Mouse (Mus musculus): ENCODE measurements at regions not wholly inside any gene's neighbourhood (a gene's known extent, or its start where the extent isn't known, plus 50 kb on each side); places are given as distances from the start of the nearest gene placed in this dataset.

DNA sequence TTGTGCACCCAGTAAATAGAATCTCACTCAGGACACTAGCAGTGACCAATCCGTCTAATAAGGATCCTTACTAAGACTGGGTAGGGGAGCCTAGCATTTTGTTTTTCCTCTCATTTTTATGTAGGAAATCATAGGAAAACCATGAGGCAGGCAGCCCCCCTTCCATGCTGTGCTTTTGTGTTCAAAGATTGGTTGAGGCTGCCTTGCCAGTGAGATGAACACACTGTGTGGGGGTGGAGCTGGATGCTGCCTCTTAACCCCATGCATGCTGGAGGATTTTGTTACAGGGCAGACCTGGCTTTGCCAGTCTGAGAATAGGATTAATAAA is 162.8 kb downstream of the Cmpk2 start:
- 10% methylated on average over 1 of the region's 1 CpGs for WGBS

GRCm38 (mm10) chr12:26631111-26631794 is 162.2 kb downstream of the Cmpk2 start:
- H3K9ac ChIP-seq: no peak overlapping the region; the same call in 1 of the 2 replicates
- H3K4me1 ChIP-seq: peaks cover 31% of the 10 kb centered on the region
- ATAC-seq (replicated peaks): peak; percentile 67
- no peak overlapping the region for H3K4me3 ChIP-seq
- H3K27ac ChIP-seq: peak overlapping the region; percentile 90
- H3K27me3 ChIP-seq (replicated peaks): no peaks in the 10 kb centered on the region
- no peaks in the 10 kb centered on the region for H3K36me3 ChIP-seq (replicated peaks)
- H3K4me2 ChIP-seq: peak overlapping the region; percentile 31
- no peaks in the 10 kb centered on the region for H3K9me3 ChIP-seq
- WGBS: 7% methylated on average over 4 of the region's 4 CpGs

More for the DNA sequence above, 162.8 kb downstream of the Cmpk2 start:
- H3K4me1 ChIP-seq: peaks cover 31% of the 10 kb centered on the region
- H3K9me3 ChIP-seq: no peaks in the 10 kb centered on the region
- no peak overlapping the region for H3K4me3 ChIP-seq
- H3K27ac ChIP-seq: peak overlapping the region; percentile 90
- H3K4me2 ChIP-seq: peak overlapping the region; percentile 31
- ATAC-seq (replicated peaks): peak; percentile 94
- H3K36me3 ChIP-seq (replicated peaks): no peaks in the 10 kb centered on the region
- no peaks in the 10 kb centered on the region for H3K27me3 ChIP-seq (replicated peaks)
- no peak overlapping the region; the same call in 1 of the 2 replicates for H3K9ac ChIP-seq

GRCm38 (mm10) chr12:26621135-26621932 is 152.3 kb downstream of the Cmpk2 start:
- H3K9me3 ChIP-seq: no peaks in the 10 kb centered on the region
- 0 out of 2 replicates have a peak, but pooled peaks have one; percentile 50 for ATAC-seq (replicated peaks)

GRCm38 (mm10) chr12:26620501-26621134 is 151.6 kb downstream of the Cmpk2 start:
- ATAC-seq (replicated peaks): no peak
- H3K9ac ChIP-seq: no peak overlapping the region
- no peak overlapping the region for H3K4me3 ChIP-seq
- 42% methylated on average over 8 of the region's 8 CpGs for WGBS
- H3K4me1 ChIP-seq: peaks cover 10% of the 10 kb centered on the region
- no peaks in the 10 kb centered on the region for H3K36me3 ChIP-seq (replicated peaks)
- no peaks in the 10 kb centered on the region for H3K9me3 ChIP-seq
- no peaks in the 10 kb centered on the region for H3K27me3 ChIP-seq (replicated peaks)
- peak overlapping the region; percentile 39 for H3K27ac ChIP-seq
- H3K4me2 ChIP-seq: no peak overlapping the region

More at GRCm38 (mm10) chr12:26621135-26621932, 152.3 kb downstream of the Cmpk2 start:
- no peak overlapping the region for H3K9ac ChIP-seq
- no peak overlapping the region for H3K4me2 ChIP-seq
- no peaks in the 10 kb centered on the region for H3K36me3 ChIP-seq (replicated peaks)
- H3K27me3 ChIP-seq (replicated peaks): no peaks in the 10 kb centered on the region
- peaks cover 10% of the 10 kb centered on the region for H3K4me1 ChIP-seq
- peak overlapping the region; percentile 39 for H3K27ac ChIP-seq
- 60% methylated on average over 12 of the region's 12 CpGs for WGBS
- H3K4me3 ChIP-seq: no peak overlapping the region

GRCm38 (mm10) chr12:26617969-26618368 is 149.0 kb downstream of the Cmpk2 start:
- Histone ChIP-seq H3K4me2 (no peak overlapping the region), H3K4me1 (peaks cover 19% of the 10 kb centered on the region), H3K36me3 (replicated peaks) (no peaks in the 10 kb centered on the region), H3K9me3 (no peaks in the 10 kb centered on the region), H3K27me3 (replicated peaks) (no peaks in the 10 kb centered on the region), H3K4me3 (no peak overlapping the region), H3K27ac (no peak overlapping the region), H3K9ac (no peak overlapping the region)
- ATAC-seq (replicated peaks): no peak
- WGBS: 69% methylated on average over 3 of the region's 3 CpGs

DNA sequence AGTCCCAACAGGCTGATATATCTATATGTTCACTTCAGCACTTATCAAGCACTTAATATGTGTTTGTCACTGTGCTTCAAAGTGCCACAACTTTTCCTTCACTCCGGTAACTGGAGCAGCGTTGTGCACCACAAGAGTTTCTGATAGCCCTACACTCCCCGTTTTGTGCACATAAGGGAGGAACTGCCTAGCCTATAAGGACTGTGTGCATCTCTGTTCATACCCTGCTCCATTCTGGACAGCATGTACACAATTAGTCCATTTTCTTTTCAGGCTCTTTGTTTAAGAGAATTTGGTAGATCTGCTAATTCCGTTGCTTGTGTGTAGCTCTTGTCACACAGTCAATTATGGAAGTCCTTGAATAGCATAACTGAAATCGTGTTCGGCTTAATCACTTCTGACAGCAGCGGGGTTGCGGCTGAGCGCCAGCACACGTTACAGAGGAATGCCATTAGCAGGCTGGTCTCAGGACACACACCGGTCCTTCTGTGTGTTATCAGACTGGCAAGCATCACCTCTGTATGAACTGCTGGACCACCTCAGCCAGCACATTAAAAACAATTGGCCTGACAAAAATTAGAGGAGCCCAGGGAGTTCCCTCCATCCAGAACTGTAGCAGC is 144.2 kb downstream of the Cmpk2 start:
- Histone ChIP-seq H3K9me3 (no peaks in the 10 kb centered on the region), H3K27me3 (replicated peaks) (no peaks in the 10 kb centered on the region), H3K4me3 (no peak overlapping the region), H3K9ac (no peak overlapping the region), H3K4me1 (peaks cover 9% of the 10 kb centered on the region), H3K36me3 (replicated peaks) (no peaks in the 10 kb centered on the region), H3K27ac (no peak overlapping the region; the same call in 1 of the 2 replicates), H3K4me2 (no peak overlapping the region)
- 39% methylated on average over 11 of the region's 11 CpGs for WGBS
- peak; percentile 37; the same call in 1 of the 2 replicates for ATAC-seq (replicated peaks)

GRCm38 (mm10) chr12:26610079-26610478 is 141.1 kb downstream of the Cmpk2 start:
- Histone ChIP-seq H3K9ac (no peak overlapping the region), H3K27ac (no peak overlapping the region), H3K4me2 (no peak overlapping the region), H3K9me3 (no peaks in the 10 kb centered on the region), H3K4me1 (peaks cover 9% of the 10 kb centered on the region), H3K4me3 (no peak overlapping the region), H3K27me3 (replicated peaks) (no peaks in the 10 kb centered on the region), H3K36me3 (replicated peaks) (no peaks in the 10 kb centered on the region)
- WGBS: 94% methylated on average over 3 of the region's 3 CpGs
- no peak for ATAC-seq (replicated peaks)

DNA sequence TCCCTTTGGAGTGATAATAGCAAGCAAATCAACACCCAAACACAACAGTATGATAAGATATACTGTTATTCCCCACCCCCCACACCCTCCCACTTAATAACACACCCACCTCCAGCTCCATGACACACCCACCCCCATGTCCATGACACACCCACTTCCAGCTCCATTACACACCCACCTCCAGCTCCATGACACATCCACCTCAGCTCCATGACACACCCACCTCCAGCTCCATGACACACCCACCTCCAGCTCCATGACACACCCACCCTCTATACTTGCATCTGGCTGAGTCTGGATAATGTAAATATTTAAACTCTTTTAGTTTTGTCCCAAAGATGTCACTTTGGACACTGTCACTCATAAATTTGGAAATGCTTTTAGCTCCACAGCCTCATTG is 129.5 kb downstream of the Cmpk2 start:
- H3K36me3 ChIP-seq (replicated peaks): no peaks in the 10 kb centered on the region
- H3K4me3 ChIP-seq: no peak overlapping the region
- no peak for ATAC-seq (replicated peaks)
- no peak overlapping the region for H3K4me2 ChIP-seq
- H3K27me3 ChIP-seq (replicated peaks): no peaks in the 10 kb centered on the region
- no peaks in the 10 kb centered on the region for H3K9me3 ChIP-seq
- no peaks in the 10 kb centered on the region for H3K4me1 ChIP-seq
- H3K9ac ChIP-seq: no peak overlapping the region
- H3K27ac ChIP-seq: no peak overlapping the region

DNA sequence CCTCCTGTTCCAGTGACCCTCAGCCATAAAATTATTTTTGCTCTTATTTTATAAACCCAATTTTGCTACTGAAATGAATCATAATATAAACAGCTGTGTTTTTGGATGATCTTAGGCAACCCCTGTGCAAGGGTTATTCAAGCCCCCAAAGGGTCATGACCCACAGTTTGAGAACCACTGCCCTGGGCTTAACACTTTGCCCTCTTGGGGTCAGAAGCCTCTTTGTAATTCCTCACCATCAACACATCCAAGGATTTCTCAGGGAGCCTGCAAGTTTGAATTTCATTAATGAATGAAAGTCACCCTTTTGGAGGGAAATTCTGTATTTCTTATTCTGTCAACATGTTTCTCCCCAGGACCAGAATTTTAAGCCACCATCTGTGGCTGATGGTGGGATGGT is 123.1 kb downstream of the Cmpk2 start:
- H3K27me3 ChIP-seq (replicated peaks): no peaks in the 10 kb centered on the region
- no peak for ATAC-seq (replicated peaks)
- no peaks in the 10 kb centered on the region for H3K9me3 ChIP-seq
- no peak overlapping the region for H3K4me3 ChIP-seq
- H3K4me2 ChIP-seq: no peak overlapping the region
- no peaks in the 10 kb centered on the region for H3K4me1 ChIP-seq
- H3K27ac ChIP-seq: no peak overlapping the region
- no peaks in the 10 kb centered on the region for H3K36me3 ChIP-seq (replicated peaks)
- no peak overlapping the region for H3K9ac ChIP-seq

GRCm38 (mm10) chr12:26589091-26589490 is 120.1 kb downstream of the Cmpk2 start:
- H3K27me3 ChIP-seq (replicated peaks): no peaks in the 10 kb centered on the region
- no peak overlapping the region for H3K4me3 ChIP-seq
- no peak for ATAC-seq (replicated peaks)
- no peak overlapping the region for H3K4me2 ChIP-seq
- H3K36me3 ChIP-seq (replicated peaks): no peaks in the 10 kb centered on the region
- H3K4me1 ChIP-seq: no peaks in the 10 kb centered on the region
- H3K9me3 ChIP-seq: no peaks in the 10 kb centered on the region
- H3K9ac ChIP-seq: no peak overlapping the region
- H3K27ac ChIP-seq: no peak overlapping the region

DNA sequence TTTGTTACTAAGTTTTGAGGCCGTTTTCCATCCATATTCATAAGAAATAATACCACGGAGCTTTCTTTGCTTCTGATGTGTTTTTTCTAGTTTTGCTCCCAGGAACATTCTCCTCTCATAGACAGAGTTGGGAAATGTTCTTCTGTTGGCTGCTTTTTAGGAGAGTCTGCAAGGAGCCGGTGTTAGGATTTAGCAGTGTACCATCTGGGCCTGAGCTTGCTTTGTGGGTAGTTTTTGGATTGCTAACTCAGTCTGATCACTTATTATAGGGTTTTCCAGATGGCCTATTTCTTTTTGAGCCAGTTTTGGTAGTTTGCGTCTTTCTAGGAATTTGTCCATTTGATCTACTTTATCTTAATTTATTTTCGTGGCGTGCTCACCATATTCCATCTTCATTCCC is 108.4 kb downstream of the Cmpk2 start:
- Histone ChIP-seq H3K4me2 (no peak overlapping the region), H3K4me3 (no peak overlapping the region), H3K9me3 (no peaks in the 10 kb centered on the region; the same call in 1 of the 2 replicates), H3K36me3 (replicated peaks) (no peaks in the 10 kb centered on the region), H3K27me3 (replicated peaks) (no peaks in the 10 kb centered on the region), H3K4me1 (no peaks in the 10 kb centered on the region), H3K27ac (no peak overlapping the region), H3K9ac (no peak overlapping the region)
- no peak for ATAC-seq (replicated peaks)
- WGBS: 83% methylated on average over 6 of the region's 6 CpGs

- no peak for ATAC-seq (replicated peaks)
- H3K4me3 ChIP-seq: no peak overlapping the region
- no peaks in the 10 kb centered on the region for H3K27me3 ChIP-seq (replicated peaks)
- H3K9me3 ChIP-seq: no peaks in the 10 kb centered on the region
- no peak overlapping the region for H3K4me2 ChIP-seq
- no peak overlapping the region for H3K27ac ChIP-seq
- H3K36me3 ChIP-seq (replicated peaks): no peaks in the 10 kb centered on the region
- WGBS: 84% methylated on average over 7 of the region's 7 CpGs
- H3K9ac ChIP-seq: no peak overlapping the region
- no peaks in the 10 kb centered on the region for H3K4me1 ChIP-seq
Observed at GRCm38 (mm10) chr12:26571602-26572001, 102.6 kb downstream of the Cmpk2 start.
